Mouse (Mus musculus): Measurements from ENCODE around the gene Nr2f6.
"Not testable (repeated sequence)": the region's sequence is repeated elsewhere in the genome, so short reads cannot be mapped to it uniquely, and the experiment has no call there.

The Nr2f6 gene

DNA sequence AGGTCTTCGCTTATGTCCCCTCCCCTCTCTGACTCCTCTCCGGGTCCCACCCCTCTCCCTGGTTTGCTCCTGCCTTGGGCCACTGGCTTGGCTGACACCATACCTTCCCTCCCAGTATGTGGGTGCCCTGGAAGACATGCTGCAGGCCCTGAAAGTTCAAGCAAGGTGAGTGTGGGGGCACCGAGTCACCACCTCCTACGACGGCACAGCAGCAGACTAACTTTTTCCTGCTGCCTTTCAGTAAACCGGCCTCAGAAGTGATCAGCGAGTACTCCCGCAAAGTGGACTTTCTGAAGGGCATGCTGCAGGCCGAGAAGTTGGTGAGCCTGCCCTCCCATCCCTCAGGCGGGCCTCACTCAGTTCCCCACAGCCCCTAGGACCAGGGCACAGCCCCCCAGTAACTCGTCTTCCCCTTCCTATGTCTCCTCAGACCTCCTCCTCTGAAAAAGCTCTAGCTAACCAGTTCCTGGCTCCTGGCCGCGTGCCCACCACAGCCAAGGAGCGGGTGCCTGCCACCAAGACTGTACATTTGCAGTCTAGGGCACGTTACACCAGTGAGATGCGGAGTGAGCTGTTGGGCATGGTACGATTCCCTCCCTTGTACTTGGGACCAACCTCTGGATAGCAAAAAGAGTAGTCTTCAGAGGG is 14.1 kb downstream of the Nr2f6 start:
- DNase-seq (ENCODE audit: low spot score): no peak

DNA sequence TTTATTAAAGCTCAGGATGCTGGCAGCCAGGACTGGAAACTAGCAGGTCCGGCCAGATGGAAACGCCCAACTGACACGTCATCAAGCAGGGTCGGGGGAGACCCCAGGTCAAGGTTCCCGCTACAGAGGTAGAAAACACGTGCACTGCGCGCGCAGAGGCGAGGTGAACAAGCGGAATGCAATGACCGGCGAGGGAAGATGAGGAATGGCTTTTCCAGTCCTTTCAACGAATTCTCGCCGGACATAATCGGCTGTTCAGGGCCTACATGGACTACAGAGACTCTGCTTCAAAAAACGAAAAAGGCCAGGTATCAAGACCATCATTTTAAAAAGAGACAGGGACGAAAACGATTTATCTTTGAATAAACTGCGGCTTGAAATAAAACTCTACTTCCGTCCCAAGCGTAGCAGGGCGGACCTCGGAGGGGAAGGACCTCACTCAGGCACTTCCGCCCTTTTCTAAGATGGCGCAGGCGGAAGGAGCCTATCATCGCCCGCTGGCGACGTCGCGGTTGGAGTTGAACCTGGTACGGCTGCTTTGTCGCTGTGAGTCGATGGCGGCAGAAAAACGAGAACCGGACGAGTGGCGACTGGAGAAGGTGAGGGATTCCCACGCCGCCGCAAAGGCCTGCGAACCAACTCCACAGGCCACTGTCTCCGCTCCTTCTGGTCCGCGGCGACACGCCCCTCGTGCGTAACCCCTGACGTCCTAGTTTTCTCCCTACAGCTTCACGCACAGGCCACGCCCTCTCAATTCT is 14.8 kb downstream of the Nr2f6 start, which contains the start of gene Use1:
Gene Use1, plus strand, starts transcription at position 78 of the 758 bp plus-strand sequence.
- DNase-seq (ENCODE audit: low spot score): peak; percentile 94

DNA sequence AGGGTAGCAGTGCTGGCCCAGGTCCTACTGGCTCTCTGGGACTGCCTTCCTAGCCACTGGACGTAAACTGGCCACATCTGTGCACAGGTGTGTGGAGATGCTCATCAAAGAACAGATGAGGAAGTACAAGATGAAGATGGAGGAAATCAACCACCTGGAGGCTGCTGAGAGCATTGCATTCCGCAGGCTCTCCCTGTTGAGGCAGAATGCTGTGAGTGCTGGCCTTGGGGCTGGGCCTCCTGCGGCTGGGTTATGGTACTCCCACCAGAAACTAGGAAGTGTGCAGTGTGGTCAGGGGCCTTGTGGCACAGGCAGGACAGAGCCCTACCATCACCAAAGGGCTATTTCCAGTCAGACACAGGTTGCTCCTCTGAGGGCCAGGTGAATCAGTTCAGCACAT is 23.7 kb downstream of the Nr2f6 start:
- no peak for DNase-seq (ENCODE audit: low spot score)

DNA sequence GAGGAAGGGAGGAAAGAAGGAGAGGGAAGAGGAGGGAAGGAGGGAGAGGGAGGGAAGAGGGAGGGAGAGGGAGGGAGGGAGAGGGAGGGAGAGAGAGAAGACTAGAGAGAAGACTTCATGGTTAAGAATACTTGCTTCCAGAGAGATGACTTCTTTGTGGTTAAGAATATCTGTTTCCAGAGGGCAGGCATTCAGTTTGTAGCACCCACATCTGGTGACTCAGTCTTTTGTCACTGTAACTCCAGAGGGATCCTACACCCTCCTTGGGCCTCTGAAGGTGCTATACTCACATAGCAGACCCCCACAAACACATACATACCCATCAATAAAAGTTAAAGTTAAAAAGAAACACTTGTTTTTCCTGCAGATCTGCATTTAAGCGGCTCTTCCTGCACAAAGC is 30.2 kb downstream of the Nr2f6 start:
- DNase-seq (ENCODE audit: low spot score): no peak

DNA sequence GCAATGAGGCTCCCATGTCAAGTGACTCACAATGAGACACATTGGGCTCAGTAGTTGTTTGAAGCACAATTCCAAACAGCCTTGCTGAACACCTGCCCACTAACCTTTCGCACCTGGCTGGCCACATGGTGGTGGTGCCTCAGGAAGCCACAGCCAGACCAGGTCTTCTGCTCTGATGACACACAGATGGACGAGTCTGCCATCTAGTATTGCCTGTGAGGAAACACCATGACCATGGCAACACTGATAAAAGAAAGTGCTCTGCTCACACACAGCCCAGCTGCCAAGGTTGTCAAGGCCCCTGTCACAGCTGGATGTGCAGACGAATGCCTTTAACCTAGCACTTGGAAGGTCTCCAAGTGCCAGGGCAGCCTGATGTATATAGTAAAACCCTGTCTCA is 30.6 kb downstream of the Nr2f6 start:
- no peak for DNase-seq (ENCODE audit: low spot score)

DNA sequence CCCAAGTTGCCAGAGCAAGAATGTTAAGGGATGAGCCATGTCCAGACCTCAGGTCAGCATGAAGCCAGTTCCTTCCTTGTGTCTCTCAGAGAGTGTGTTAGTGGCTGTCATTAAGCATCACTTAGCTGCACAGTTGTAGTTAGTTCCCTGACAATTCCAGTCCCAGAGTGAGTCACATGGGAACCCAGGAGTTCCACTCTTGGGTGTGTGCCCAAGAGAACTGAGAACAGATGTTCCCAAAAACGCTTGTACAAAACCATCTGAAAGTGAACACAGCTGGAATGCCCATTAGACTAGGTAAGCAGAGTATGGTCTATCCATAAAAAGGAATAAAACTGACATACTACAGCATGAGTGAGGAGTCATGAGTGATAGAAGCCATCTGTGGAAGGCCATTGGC is 35.2 kb downstream of the Nr2f6 start:
- no peak for DNase-seq (ENCODE audit: low spot score)

DNA sequence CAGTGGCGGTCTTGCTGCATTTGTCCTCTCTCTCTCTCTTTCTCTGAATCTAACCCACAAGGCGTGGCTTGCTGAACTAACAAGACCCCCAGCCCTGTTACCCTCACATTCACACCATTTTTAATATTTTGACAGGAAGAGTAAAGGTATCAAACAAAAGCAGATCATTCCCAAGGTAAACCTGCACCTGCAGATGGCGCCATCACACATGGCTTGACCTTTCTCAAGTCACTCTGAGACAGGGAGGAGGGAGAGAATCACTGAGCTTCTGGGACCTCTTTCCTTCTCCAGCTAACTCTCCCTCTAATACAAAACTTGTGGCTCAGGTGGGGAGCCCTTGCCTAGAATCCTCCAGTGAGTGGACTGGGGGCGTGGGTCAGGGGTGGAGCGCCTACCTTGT is 41.1 kb downstream of the Nr2f6 start:
- DNase-seq (ENCODE audit: low spot score): peak; percentile 56

DNA sequence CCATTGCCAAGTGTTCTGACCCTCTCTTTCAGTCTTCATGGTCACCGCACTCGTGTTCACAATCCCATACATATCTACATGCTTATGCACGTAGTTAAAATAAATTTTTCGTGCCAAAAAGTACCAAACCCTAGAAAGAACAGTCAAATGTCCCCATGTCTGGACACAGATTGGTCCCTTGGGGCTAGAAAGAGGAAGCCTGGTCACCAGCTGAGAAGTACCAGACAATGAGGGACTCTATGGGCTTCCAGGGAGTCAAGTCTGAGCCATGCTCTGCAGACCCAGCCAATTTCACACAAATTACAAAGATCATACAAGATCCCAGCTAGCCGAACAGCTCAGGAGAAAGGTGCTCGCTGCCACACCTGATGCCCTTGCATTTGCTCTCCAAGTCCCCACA is 43.9 kb downstream of the Nr2f6 start:
- not testable (repeated sequence) for DNase-seq (ENCODE audit: low spot score)

DNA sequence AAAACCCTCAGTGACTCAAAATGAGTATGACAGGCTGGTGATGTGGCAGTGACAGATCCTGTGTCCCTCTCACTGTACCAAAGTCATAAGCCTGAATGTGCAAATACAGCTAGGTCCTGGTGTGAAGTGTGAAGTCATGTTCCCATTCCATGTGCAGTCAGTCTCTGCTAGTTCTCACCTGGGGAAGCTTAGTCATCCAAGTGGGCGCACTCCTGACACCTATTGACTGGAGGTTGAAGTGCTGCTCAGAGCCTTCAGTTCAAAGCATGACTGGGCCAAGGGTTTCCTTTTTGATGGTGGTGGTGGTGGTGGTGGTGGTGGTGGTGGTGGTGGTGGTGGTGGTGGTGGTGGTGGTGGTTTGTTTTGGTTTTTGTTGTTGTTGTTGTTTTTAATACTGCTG is 56.9 kb downstream of the Nr2f6 start:
- DNase-seq (ENCODE audit: low spot score): no peak

Data from urinary bladder, postnatal 14 days (tissue).